ENCODE assay signal across 32 mouse cellular contexts in the genomic region with DNA sequence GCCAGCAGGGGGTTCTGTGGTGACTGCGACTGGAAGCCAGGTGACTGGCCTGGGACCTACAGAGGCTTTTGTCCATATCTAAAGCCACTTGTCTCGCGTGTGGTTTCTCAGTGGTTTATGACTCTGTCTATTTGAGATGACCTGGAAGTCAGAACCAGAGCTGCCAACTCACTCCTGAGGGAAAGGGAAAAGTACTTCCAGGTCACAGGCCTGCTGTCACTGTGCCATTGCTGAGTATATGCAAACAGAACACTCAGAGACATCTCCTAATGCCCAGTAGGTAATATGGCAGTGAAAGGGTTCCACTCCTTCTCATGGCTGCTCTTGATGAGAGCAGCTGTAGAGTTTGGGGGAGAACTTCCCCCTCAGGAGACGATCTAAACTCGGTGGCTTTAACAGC. TPM values are rescaled to one million over a fixed set of nuclear protein-coding genes. Genes with fewer than 3 reads are reported as not detected.
A peak's percentile ranks its signal among the peaks of the same experiment; 100 is the strongest.
DNase-seq lines count a peak whose midpoint lies in the region; ATAC-seq and TF ChIP-seq lines count a peak whose summit lies in the region.
"Had no signal": no experiment of that assay in that cellular context is flagged by ENCODE, and none has a peak within 500 bp of the region (broad histone marks: within the 10 kb centered on the region; RNA-seq: fewer than 3 reads in every experiment).

No protein-coding gene starts in this region.

- no peaks in the 10 kb centered on the region for H3K4me1 ChIP-seq in intestine, postnatal 0 days (replicated peaks; ENCODE audit: control insufficient read depth, insufficient read depth, low read length)
- H3K4me1 ChIP-seq in intestine, embryonic 15.5 days (replicated peaks), result no peaks in the 10 kb centered on the region

- no peak for ATAC-seq in intestine, postnatal 0 days
- no peak for ATAC-seq in intestine, embryonic 15.5 days
- ATAC-seq: forebrain, embryonic 13.5 days; forebrain, embryonic 16.5 days; hindbrain, postnatal 0 days; inflammation-experienced regulatory T-cells, adult 6 months; Patski had no signal

- H3K4me2 ChIP-seq in intestine, postnatal 0 days (replicated peaks; ENCODE audit: low read depth), result no peak overlapping the region
- no peak overlapping the region for H3K4me2 ChIP-seq in intestine, embryonic 15.5 days (replicated peaks)
- H3K4me2 ChIP-seq: forebrain, embryonic 13.5 days; heart, embryonic 11.5 days; hindbrain, embryonic 14.5 days had no signal

- H3K9ac ChIP-seq in intestine, postnatal 0 days (ENCODE audit: low read depth, low read length), result no peak overlapping the region
- H3K9ac ChIP-seq in intestine, embryonic 15.5 days, result no peak overlapping the region
- H3K9ac ChIP-seq: forebrain, embryonic 13.5 days; hindbrain, embryonic 14.5 days had no signal

- no peaks in the 10 kb centered on the region for H3K9me3 ChIP-seq in intestine, postnatal 0 days (ENCODE audit: control insufficient read depth)
- no peaks in the 10 kb centered on the region for H3K9me3 ChIP-seq in intestine, embryonic 15.5 days
- H3K9me3 ChIP-seq: forebrain, embryonic 10.5 days; forebrain, embryonic 13.5 days; G1E had no signal

- intact Hi-C loops in gastrocnemius, adult 2 months (cut with DNase I), result no loop called here
- intact Hi-C loops in left cerebral cortex, postnatal 25 days (cut with DNase I), result no loop called here

- DNase-seq in gastrocnemius, adult 2 months, result no peak
- no peak for DNase-seq in gastrocnemius, adult 8-10 months (ENCODE audit: low spot score in 2 of 2)
- peak; percentile 33 for DNase-seq in 416B (ENCODE audit: low read depth)
- peak; percentile 91 for DNase-seq in adipocyte (ENCODE audit: low spot score)
- no peak for DNase-seq in left cerebral cortex, postnatal 25 days (ENCODE audit: low spot score in 2 of 2)
- DNase-seq: cerebellum, adult 18-20 months; cerebellum, adult 9-10 months; cerebellum, postnatal 14 days; gastrocnemius, postnatal 25 days; heart, postnatal 36 days; kidney, adult 11 months; kidney, adult 8-10 months had no signal

- WGBS in intestine, postnatal 0 days, result 81% methylated on average over 5 of the region's 5 CpGs
- WGBS in intestine, embryonic 15.5 days, result 75% methylated on average over 5 of the region's 5 CpGs

- H3K27ac ChIP-seq in gastrocnemius, adult 2 months, result peak overlapping the region; percentile 3; the same call in 1 of the 2 replicates
- no peak overlapping the region for H3K27ac ChIP-seq in intestine, postnatal 0 days (ENCODE audit: low read depth, low read length)
- H3K27ac ChIP-seq in intestine, embryonic 15.5 days, result no peak overlapping the region
- H3K27ac ChIP-seq: forebrain, embryonic 10.5 days; forebrain, embryonic 13.5 days; hindbrain, embryonic 14.5 days; hindbrain, postnatal 0 days had no signal

- H3K27me3 ChIP-seq in intestine, postnatal 0 days (replicated peaks; ENCODE audit: control insufficient read depth, insufficient read depth, low read length), result no peaks in the 10 kb centered on the region
- no peaks in the 10 kb centered on the region for H3K27me3 ChIP-seq in intestine, embryonic 15.5 days (replicated peaks)
- H3K27me3 ChIP-seq: CH12.LX; forebrain, embryonic 13.5 days; Patski had no signal

- H3K36me3 ChIP-seq in intestine, postnatal 0 days (ENCODE audit: control insufficient read depth, insufficient read depth), result peaks cover 78% of the 10 kb centered on the region
- peaks cover 41% of the 10 kb centered on the region for H3K36me3 ChIP-seq in intestine, embryonic 15.5 days

- H3K4me3 ChIP-seq in gastrocnemius, adult 2 months, result no peak overlapping the region
- H3K4me3 ChIP-seq in intestine, postnatal 0 days (ENCODE audit: low read depth, low read length), result no peak overlapping the region
- no peak overlapping the region for H3K4me3 ChIP-seq in intestine, embryonic 15.5 days (replicated peaks)
- H3K4me3 ChIP-seq: forebrain, embryonic 10.5 days; forebrain, embryonic 13.5 days had no signal

- peak; percentile 16; the same call in 1 of the 2 replicates for TF ChIP-seq CTCF in gastrocnemius, adult 2 months (IDR thresholded peaks at IDR 0.05)
- TF ChIP-seq CTCF in intestine, postnatal 0 days (IDR thresholded peaks at IDR 0.05; ENCODE audit: low read depth), result peak; percentile 37

RNA-seq across cellular contexts. Expression of gene Banp, which starts 49.7 kb away (rescaled TPM):
- 10 to 100 TPM in 1 of 2 experiments, 1 to 10 TPM in 1; 8.8 to 18.7 TPM for total RNA-seq in gastrocnemius, adult 2 months (2021)
- total RNA-seq in gastrocnemius, adult 8-10 months (2022), result 10 to 100 TPM in 1 of 4 experiments, 1 to 10 TPM in 3; 5.4 to 16.0 (median 6.3) TPM
- polyA plus RNA-seq in intestine, postnatal 0 days (2015; fragmentation: Nextera tagmentation; extraction: Ambion mirVana), result 9.4 and 9.5 TPM in 2 replicates
- polyA plus RNA-seq in intestine, embryonic 15.5 days (2015; fragmentation: Nextera tagmentation; extraction: Ambion mirVana), result 32.4 and 34.1 TPM in 2 replicates
- 10 to 100 TPM; 36.5 to 58.6 TPM for total RNA-seq in left cerebral cortex, postnatal 25 days (2021)

RNA-seq across cellular contexts. Expression of gene Car5a, which starts 54.5 kb away (rescaled TPM):
- not detected for total RNA-seq in gastrocnemius, adult 2 months (2021)
- not detected for total RNA-seq in gastrocnemius, adult 8-10 months (2022)
- polyA plus RNA-seq in intestine, postnatal 0 days (2015; fragmentation: Nextera tagmentation; extraction: Ambion mirVana), result 10.1 and 11.1 TPM in 2 replicates
- 0.21 and 0.33 TPM in 2 replicates for polyA plus RNA-seq in intestine, embryonic 15.5 days (2015; fragmentation: Nextera tagmentation; extraction: Ambion mirVana)
- not detected for total RNA-seq in left cerebral cortex, postnatal 25 days (2021)
- total RNA-seq: adrenal gland, adult 8-10 months; gastrocnemius, adult 18-20 months; gastrocnemius, postnatal 25 days; heart, postnatal 36 days had no signal
- polyA plus RNA-seq: embryonic facial prominence, embryonic 11.5 days; embryonic facial prominence, embryonic 14.5 days; forebrain, embryonic 10.5 days; forebrain, embryonic 13.5 days; gonadal fat pad, adult 2 months; heart, embryonic 11.5 days; heart, embryonic 14.5 days; heart, postnatal 0 days; hindbrain, embryonic 11.5 days; hindbrain, embryonic 14.5 days; inflammation-experienced regulatory T-cells, adult 6 months; Patski had no signal

Comparison
In these comparisons a context has a peak if more than half of its experiments do, and no peak if none do; other contexts are left out.
1. DNase-seq: peak in 416B (single experiment) and adipocyte (single experiment); none in gastrocnemius, adult 2 months (single experiment), gastrocnemius, adult 8-10 months (0 of 2) and left cerebral cortex, postnatal 25 days (0 of 2).